Mouse (Mus musculus): ENCODE data around the gene Cntn5. TPM values are rescaled to one million over a fixed set of nuclear protein-coding genes. Genes with fewer than 3 reads are reported as not detected.

Gene Cntn5
- polyA plus RNA-seq, 1 experiment from 2014 or later, result 20.2 TPM

- Histone ChIP-seq H3K36me3 (ENCODE audit: control insufficient read depth, insufficient read depth) (no peaks in the 10 kb centered on the region), H3K4me1 (replicated peaks; ENCODE audit: control insufficient read depth, insufficient read depth, low read length) (no peaks in the 10 kb centered on the region; the same call in none of the 2 replicates), H3K27ac (ENCODE audit: low read length) (no peak overlapping the region), H3K27me3 (replicated peaks; ENCODE audit: control insufficient read depth, insufficient read depth, low read length) (no peaks in the 10 kb centered on the region), H3K9me3 (ENCODE audit: control insufficient read depth, low read length) (no peaks in the 10 kb centered on the region), H3K4me3 (replicated peaks; ENCODE audit: low read length) (no peak overlapping the region), H3K9ac (replicated peaks; ENCODE audit: low read depth, low read length) (no peak overlapping the region), H3K4me2 (ENCODE audit: low read length) (no peak overlapping the region)
- no peak for ATAC-seq
Measured at GRCm38 (mm10) chr9:10665756-10666155, 238.8 kb downstream of the Cntn5 start.

GRCm38 (mm10) chr9:10663101-10663500, 241.5 kb downstream of the Cntn5 start:
- ATAC-seq, result peak; percentile 64
- no peak overlapping the region for H3K4me3 ChIP-seq (replicated peaks; ENCODE audit: low read length)
- H3K36me3 ChIP-seq (ENCODE audit: control insufficient read depth, insufficient read depth), result no peaks in the 10 kb centered on the region
- no peak overlapping the region for H3K4me2 ChIP-seq (ENCODE audit: low read length)
- no peaks in the 10 kb centered on the region; the same call in 1 of the 2 replicates for H3K4me1 ChIP-seq (replicated peaks; ENCODE audit: control insufficient read depth, insufficient read depth, low read length)
- 52% methylated on average over 2 of the region's 2 CpGs for WGBS
- H3K9me3 ChIP-seq (ENCODE audit: control insufficient read depth, low read length), result no peaks in the 10 kb centered on the region
- no peaks in the 10 kb centered on the region for H3K27me3 ChIP-seq (replicated peaks; ENCODE audit: control insufficient read depth, insufficient read depth, low read length)
- no peak overlapping the region for H3K27ac ChIP-seq (ENCODE audit: low read length)
- no peak overlapping the region for H3K9ac ChIP-seq (replicated peaks; ENCODE audit: low read depth, low read length)

GRCm38 (mm10) chr9:10659478-10659877, 245.1 kb downstream of the Cntn5 start:
- ATAC-seq, result peak; percentile 81
- no peak overlapping the region for H3K9ac ChIP-seq (replicated peaks; ENCODE audit: low read depth, low read length)
- 21% methylated on average over 1 of the region's 1 CpGs for WGBS

GRCm38 (mm10) chr9:10658086-10658485, 246.5 kb downstream of the Cntn5 start:
- Histone ChIP-seq H3K9me3 (ENCODE audit: control insufficient read depth, low read length) (no peaks in the 10 kb centered on the region), H3K4me3 (replicated peaks; ENCODE audit: low read length) (no peak overlapping the region), H3K4me2 (ENCODE audit: low read length) (no peak overlapping the region), H3K27me3 (replicated peaks; ENCODE audit: control insufficient read depth, insufficient read depth, low read length) (no peaks in the 10 kb centered on the region), H3K27ac (ENCODE audit: low read length) (no peak overlapping the region), H3K4me1 (replicated peaks; ENCODE audit: control insufficient read depth, insufficient read depth, low read length) (no peaks in the 10 kb centered on the region), H3K9ac (replicated peaks; ENCODE audit: low read depth, low read length) (no peak overlapping the region), H3K36me3 (ENCODE audit: control insufficient read depth, insufficient read depth) (no peaks in the 10 kb centered on the region)
- 73% methylated on average over 1 of the region's 1 CpGs for WGBS
- ATAC-seq, result no peak

More at GRCm38 (mm10) chr9:10659478-10659877, 245.1 kb downstream of the Cntn5 start:
- H3K36me3 ChIP-seq (ENCODE audit: control insufficient read depth, insufficient read depth), result no peaks in the 10 kb centered on the region
- H3K4me3 ChIP-seq (replicated peaks; ENCODE audit: low read length), result no peak overlapping the region
- no peaks in the 10 kb centered on the region for H3K27me3 ChIP-seq (replicated peaks; ENCODE audit: control insufficient read depth, insufficient read depth, low read length)
- no peak overlapping the region for H3K4me2 ChIP-seq (ENCODE audit: low read length)
- H3K4me1 ChIP-seq (replicated peaks; ENCODE audit: control insufficient read depth, insufficient read depth, low read length), result no peaks in the 10 kb centered on the region
- no peak overlapping the region for H3K27ac ChIP-seq (ENCODE audit: low read length)
- no peaks in the 10 kb centered on the region for H3K9me3 ChIP-seq (ENCODE audit: control insufficient read depth, low read length)

GRCm38 (mm10) chr9:10657144-10657748, 247.3 kb downstream of the Cntn5 start:
- no peaks in the 10 kb centered on the region for H3K27me3 ChIP-seq (replicated peaks; ENCODE audit: control insufficient read depth, insufficient read depth, low read length)
- H3K27ac ChIP-seq (ENCODE audit: low read length), result no peak overlapping the region
- 72% methylated on average over 4 of the region's 4 CpGs for WGBS
- peak; percentile 33; the same call in 1 of the 2 replicates for ATAC-seq
- no peaks in the 10 kb centered on the region for H3K4me1 ChIP-seq (replicated peaks; ENCODE audit: control insufficient read depth, insufficient read depth, low read length)
- no peak overlapping the region for H3K4me3 ChIP-seq (replicated peaks; ENCODE audit: low read length)
- no peak overlapping the region for H3K9ac ChIP-seq (replicated peaks; ENCODE audit: low read depth, low read length)
- H3K4me2 ChIP-seq (ENCODE audit: low read length), result no peak overlapping the region
- no peaks in the 10 kb centered on the region for H3K9me3 ChIP-seq (ENCODE audit: control insufficient read depth, low read length)
- no peaks in the 10 kb centered on the region for H3K36me3 ChIP-seq (ENCODE audit: control insufficient read depth, insufficient read depth)

GRCm38 (mm10) chr9:10650632-10651031, 253.9 kb downstream of the Cntn5 start:
- WGBS, result 93% methylated on average over 1 of the region's 1 CpGs
- ATAC-seq, result no peak
- Histone ChIP-seq H3K27ac (ENCODE audit: low read length) (no peak overlapping the region), H3K27me3 (replicated peaks; ENCODE audit: control insufficient read depth, insufficient read depth, low read length) (no peaks in the 10 kb centered on the region), H3K9me3 (ENCODE audit: control insufficient read depth, low read length) (no peaks in the 10 kb centered on the region), H3K4me2 (ENCODE audit: low read length) (no peak overlapping the region), H3K4me3 (replicated peaks; ENCODE audit: low read length) (no peak overlapping the region), H3K4me1 (replicated peaks; ENCODE audit: control insufficient read depth, insufficient read depth, low read length) (no peaks in the 10 kb centered on the region), H3K9ac (replicated peaks; ENCODE audit: low read depth, low read length) (no peak overlapping the region), H3K36me3 (ENCODE audit: control insufficient read depth, insufficient read depth) (no peaks in the 10 kb centered on the region)

- Histone ChIP-seq H3K9ac (replicated peaks; ENCODE audit: low read depth, low read length) (no peak overlapping the region), H3K36me3 (ENCODE audit: control insufficient read depth, insufficient read depth) (no peaks in the 10 kb centered on the region), H3K27ac (ENCODE audit: low read length) (no peak overlapping the region), H3K9me3 (ENCODE audit: control insufficient read depth, low read length) (no peaks in the 10 kb centered on the region), H3K27me3 (replicated peaks; ENCODE audit: control insufficient read depth, insufficient read depth, low read length) (no peaks in the 10 kb centered on the region), H3K4me2 (ENCODE audit: low read length) (no peak overlapping the region), H3K4me3 (replicated peaks; ENCODE audit: low read length) (no peak overlapping the region), H3K4me1 (replicated peaks; ENCODE audit: control insufficient read depth, insufficient read depth, low read length) (0 out of 2 replicates have a peak, but pooled peaks cover 3% of the 10 kb centered on the region)
- 80% methylated on average over 5 of the region's 5 CpGs for WGBS
- ATAC-seq, result no peak
Measured at GRCm38 (mm10) chr9:10645951-10646350, 258.6 kb downstream of the Cntn5 start.

- Histone ChIP-seq H3K27me3 (replicated peaks; ENCODE audit: control insufficient read depth, insufficient read depth, low read length) (no peaks in the 10 kb centered on the region), H3K4me1 (replicated peaks; ENCODE audit: control insufficient read depth, insufficient read depth, low read length) (0 out of 2 replicates have a peak, but pooled peaks cover 3% of the 10 kb centered on the region), H3K9me3 (ENCODE audit: control insufficient read depth, low read length) (no peaks in the 10 kb centered on the region), H3K4me3 (replicated peaks; ENCODE audit: low read length) (no peak overlapping the region), H3K9ac (replicated peaks; ENCODE audit: low read depth, low read length) (no peak overlapping the region), H3K36me3 (ENCODE audit: control insufficient read depth, insufficient read depth) (no peaks in the 10 kb centered on the region), H3K27ac (ENCODE audit: low read length) (no peak overlapping the region), H3K4me2 (ENCODE audit: low read length) (no peak overlapping the region)
- 46% methylated on average over 7 of the region's 7 CpGs for WGBS
- ATAC-seq, result 0 out of 2 replicates have a peak, but pooled peaks have one; percentile 31
Measured at GRCm38 (mm10) chr9:10645045-10645830, 259.3 kb downstream of the Cntn5 start.

GRCm38 (mm10) chr9:10618036-10618435, 286.5 kb downstream of the Cntn5 start:
- Histone ChIP-seq H3K36me3 (ENCODE audit: control insufficient read depth, insufficient read depth) (no peaks in the 10 kb centered on the region), H3K27ac (ENCODE audit: low read length) (no peak overlapping the region), H3K4me2 (ENCODE audit: low read length) (no peak overlapping the region), H3K27me3 (replicated peaks; ENCODE audit: control insufficient read depth, insufficient read depth, low read length) (no peaks in the 10 kb centered on the region), H3K4me1 (replicated peaks; ENCODE audit: control insufficient read depth, insufficient read depth, low read length) (peaks cover 4% of the 10 kb centered on the region), H3K9ac (replicated peaks; ENCODE audit: low read depth, low read length) (no peak overlapping the region), H3K9me3 (ENCODE audit: control insufficient read depth, low read length) (no peaks in the 10 kb centered on the region), H3K4me3 (replicated peaks; ENCODE audit: low read length) (no peak overlapping the region)
- ATAC-seq, result no peak
- WGBS, result 57% methylated on average over 5 of the region's 5 CpGs

Data from forebrain, embryonic 16.5 days (tissue).